Mouse (Mus musculus): ENCODE data around the gene Bri3bp.
A peak's percentile ranks its signal among the peaks of the same experiment; 100 is the strongest.

Gene Bri3bp

DNA sequence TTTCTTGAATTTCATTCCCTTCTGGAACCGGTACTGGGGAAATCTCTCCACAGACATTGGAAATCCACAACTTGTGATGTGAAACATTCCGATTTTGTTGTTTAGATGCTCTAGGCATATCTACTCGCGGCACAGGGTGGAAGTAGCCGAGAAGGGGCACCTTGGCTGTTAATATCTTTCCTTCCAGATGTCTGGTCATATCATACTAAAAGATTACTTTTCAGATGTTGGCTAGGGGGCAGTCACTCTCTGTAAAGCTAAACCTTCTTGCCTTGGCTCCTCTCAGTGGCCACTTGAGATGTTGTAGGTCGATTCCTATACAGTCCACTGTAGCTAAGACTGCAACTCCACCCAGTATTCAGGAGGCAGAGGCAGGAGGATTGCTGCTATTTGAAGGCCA, 14.7 kb downstream of the Bri3bp start:
- DNase-seq (ENCODE audit: low read depth, low spot score) = no peak

DNA sequence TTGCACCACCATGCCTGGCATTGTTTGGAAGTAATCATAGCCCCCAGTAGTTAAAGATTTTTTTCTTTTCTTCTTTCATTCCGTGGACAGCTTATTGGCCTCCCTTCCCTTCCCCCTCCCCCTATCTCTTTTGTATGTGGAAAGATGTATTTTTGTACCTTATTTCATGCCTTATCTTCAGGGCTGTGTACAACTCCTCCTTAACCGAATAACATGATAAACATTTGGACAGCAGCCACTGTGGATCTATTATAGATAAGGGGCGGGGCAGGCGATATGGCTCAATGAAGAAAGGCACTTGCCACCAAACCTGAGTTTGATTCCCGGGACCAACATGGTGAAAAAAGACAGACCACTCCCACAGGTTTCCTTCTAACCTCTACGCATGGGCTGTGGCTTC, 16.2 kb downstream of the Bri3bp start:
- DNase-seq (ENCODE audit: low read depth, low spot score) = no peak

DNA sequence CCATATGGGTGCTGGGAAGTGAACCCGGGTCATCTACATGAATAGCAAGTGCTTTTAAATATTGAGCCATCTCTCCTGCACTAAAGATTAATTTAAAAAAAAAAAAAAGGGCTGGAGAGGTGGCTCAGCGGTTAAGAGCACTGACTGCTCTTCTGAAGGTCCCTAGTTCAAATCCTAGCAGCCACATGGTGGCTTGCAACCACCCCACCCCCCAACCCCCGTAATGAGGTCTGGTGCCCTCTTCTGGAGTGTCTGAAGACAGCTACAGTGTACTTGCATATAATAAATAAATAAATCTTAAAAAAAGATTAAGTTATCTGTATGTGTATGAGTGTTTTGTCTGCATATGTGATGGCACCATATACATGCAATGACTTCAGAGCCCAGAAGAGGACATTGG, 19.2 kb downstream of the Bri3bp start:
- DNase-seq (ENCODE audit: low read depth, low spot score) = no peak

- DNase-seq (ENCODE audit: low read depth, low spot score) = peak; percentile 33
Measured at GRCm38 (mm10) chr5:125461868-125462445, 20.6 kb downstream of the Bri3bp start.

- no peak for DNase-seq (ENCODE audit: low read depth, low spot score)
Measured at GRCm38 (mm10) chr5:125465192-125465591, 23.8 kb downstream of the Bri3bp start.

- DNase-seq (ENCODE audit: low read depth, low spot score) = peak; percentile 100
Measured at GRCm38 (mm10) chr5:125465701-125466106, 24.3 kb downstream of the Bri3bp start.

- no peak for DNase-seq (ENCODE audit: low read depth, low spot score)
Measured at GRCm38 (mm10) chr5:125466483-125466882, 25.1 kb downstream of the Bri3bp start.

GRCm38 (mm10) chr5:125467261-125467660, 25.9 kb downstream of the Bri3bp start:
- no peak for DNase-seq (ENCODE audit: low read depth, low spot score)

- DNase-seq (ENCODE audit: low read depth, low spot score) = no peak
Measured at GRCm38 (mm10) chr5:125470713-125471112, 29.3 kb downstream of the Bri3bp start.

DNA sequence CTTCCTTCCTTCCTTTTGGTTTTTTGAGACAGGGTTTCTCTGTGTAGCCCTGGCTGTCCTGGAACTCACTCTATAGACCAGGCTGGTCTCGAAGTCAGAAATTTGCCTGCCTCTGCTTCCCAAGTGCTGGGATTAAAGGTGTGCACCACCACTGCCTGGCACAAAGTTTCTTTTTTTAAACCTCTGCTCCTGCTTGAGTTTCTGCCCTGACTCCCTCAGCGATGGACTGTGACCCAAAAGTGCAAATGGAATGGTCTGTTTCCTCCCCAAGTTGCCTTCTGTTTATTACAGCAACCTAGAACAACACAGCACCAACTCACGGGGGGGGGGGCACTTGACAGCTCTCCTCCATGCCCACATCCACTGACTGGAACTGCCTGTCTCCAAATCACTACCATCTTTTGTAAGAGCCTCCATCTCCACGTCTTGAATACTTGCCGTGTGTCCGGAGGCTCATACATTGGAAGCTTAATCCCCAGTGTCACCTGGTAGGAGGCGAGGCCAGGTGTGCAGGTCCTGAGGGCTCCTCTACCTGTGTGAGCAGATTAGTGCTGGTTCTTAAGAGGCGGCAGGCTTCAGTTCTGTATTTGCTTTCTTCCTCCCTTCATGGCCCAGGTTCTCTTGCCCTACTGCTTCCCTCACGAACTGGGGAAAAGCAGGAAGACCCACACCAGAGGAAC, 31.6 kb downstream of the Bri3bp start:
- no peak for DNase-seq (ENCODE audit: low read depth, low spot score)

DNA sequence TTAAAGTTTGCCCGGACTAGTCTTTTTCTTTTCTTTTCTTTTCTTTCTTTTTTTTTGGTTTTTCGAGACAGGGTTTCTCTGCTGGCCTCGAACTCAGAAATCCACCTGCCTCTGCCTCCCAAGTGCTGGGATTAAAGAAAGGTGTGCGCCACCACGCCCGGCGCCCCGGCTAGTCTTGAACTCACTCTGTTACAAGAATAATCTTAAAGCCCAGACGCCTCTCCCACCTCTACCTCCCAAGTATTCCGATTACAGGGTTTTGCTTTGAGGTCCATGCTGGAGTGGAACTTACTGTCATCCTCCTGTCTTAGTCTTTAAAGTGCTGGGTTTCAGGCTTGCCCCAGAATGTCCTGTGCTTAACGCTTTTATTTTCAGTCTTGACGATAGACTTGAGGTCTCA, 33.7 kb downstream of the Bri3bp start:
- no peak for DNase-seq (ENCODE audit: low read depth, low spot score)

DNA sequence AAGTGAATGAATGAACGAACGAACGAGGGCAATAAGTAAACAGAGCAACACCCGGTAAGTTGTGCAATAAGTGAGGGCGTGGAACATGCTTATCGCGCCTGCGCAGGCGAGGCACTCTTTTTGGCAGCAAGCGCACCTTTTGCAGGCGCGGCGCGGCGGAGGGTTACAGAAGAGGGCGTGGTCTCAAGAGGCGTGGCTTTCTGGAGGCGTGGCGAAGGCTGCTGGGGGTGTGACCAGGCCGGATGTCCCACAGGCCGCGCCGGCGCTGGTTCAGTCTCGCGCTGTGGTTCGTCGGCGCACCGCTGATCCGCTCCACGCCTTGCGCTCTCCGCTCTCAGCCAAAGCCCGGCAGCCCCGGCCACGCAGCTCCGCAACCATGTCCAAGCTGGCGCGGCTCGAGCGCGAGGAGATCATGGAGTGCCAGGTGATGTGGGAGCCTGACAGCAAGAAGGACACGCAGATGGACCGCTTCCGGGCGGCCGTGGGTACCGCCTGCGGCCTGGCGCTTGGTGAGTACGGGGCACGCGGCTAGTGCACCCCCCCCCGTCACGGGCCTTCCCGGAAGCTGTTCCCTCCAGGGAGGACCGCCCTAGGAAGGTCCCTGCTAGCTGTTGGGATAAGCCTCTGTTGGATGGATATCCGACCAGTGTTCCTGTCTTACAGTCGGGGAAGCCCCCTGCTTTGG, 34.4 kb downstream of the Bri3bp start, which contains the start of gene Aacs:
Gene Aacs, plus strand, starts transcription at position 214 of the 685 bp plus-strand sequence.
- DNase-seq (ENCODE audit: low read depth, low spot score) = peak; percentile 97

DNA sequence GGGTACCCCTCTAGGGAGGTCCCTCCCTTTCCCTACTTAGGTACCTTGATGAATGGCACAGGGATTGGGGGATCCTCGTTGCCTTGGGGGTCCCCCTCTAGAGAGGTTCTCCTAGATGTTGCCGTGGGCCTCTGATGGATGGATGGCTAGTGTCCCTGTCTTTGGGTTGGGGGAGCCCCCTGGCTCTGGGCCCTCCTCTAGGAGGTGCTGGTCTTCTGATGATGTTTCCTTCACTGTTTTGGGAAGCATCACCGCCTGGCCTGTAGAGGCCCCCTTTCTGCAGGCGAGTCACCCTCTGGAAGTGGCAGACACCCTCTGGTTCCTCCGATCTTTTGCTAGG, 34.9 kb downstream of the Bri3bp start:
- DNase-seq (ENCODE audit: low read depth, low spot score) = no peak

GRCm38 (mm10) chr5:125476799-125477198, 35.4 kb downstream of the Bri3bp start:
- no peak for DNase-seq (ENCODE audit: low read depth, low spot score)

DNA sequence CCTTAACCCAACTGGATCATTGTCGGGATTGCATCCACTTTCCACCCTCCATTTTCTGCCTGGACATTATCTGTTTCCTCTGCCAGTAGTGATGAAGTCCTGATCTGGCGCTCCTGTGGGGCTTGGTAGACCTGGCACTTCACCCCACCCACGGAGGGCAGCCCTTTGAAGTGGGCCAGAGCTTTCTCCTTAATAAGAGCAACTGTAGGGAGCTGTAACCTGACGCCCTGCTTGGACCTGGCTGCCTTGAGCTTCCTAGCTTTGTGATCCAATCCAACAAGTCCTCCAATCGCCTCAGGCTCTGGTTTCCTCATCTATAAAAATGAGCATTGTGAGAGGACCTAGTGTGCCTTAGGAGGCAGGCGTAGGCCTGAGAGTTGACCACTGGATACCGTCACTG, 36.2 kb downstream of the Bri3bp start:
- no peak for DNase-seq (ENCODE audit: low read depth, low spot score)

GRCm38 (mm10) chr5:125478037-125478436, 36.7 kb downstream of the Bri3bp start:
- no peak for DNase-seq (ENCODE audit: low read depth, low spot score)

DNA sequence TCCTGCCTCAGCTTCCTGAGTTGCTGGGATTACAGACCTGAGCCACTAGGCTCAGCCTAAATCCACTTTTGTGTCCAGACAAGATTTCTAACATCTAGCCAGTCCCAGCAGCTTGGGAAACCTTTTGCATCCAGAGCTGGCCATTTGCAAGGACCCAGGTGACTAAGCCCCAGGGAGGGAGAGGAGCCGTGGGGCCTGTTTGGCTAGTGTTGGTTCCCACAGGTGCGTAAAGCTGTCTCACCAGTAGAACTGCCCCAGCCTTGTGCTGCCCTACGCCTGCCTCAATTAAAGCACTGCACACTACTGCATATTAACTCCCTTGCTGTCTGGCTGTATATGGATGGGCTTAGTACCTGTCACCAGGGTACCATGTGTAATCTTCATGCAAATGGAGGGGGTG, 38.0 kb downstream of the Bri3bp start:
- DNase-seq (ENCODE audit: low read depth, low spot score) = no peak

DNA sequence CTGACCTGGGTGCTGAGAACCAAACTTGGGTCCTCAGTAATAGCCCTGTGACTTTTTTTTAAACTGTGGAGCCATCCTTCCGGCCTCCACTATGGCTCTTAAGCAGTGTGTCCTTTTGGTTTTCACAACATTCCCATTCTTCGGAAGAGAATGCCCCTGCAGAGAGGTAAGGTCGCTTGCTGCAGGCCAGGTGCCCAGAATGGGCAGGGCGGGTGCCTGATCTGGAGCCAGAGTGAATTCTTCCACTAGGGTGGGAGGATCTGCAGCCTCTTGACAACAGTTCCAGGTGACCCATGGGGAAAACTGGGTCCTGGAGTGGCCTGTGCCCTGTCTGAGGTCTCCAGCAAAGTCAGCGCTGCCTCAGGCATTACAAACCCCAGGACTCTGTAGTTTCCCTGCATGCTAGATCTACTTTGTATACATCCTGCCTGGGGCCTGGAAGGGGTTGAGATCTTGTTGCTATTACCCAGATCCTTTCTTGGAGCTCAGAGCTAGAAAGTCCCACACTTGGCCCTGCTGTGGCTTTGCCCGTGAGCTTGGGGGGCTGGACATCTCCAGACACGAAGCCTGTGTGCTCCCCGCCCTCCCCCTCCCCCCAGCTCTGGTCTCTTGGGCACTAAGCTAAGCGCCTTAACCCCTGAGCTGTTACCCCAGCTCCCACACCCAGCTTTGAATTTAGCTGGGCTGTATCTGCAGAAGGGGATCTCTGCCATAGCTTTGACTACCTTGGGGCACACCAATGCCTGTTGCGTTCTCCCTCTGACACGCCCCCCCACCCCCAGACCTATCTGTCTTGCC, 39.3 kb downstream of the Bri3bp start:
- no peak for DNase-seq (ENCODE audit: low read depth, low spot score)

- no peak for DNase-seq (ENCODE audit: low read depth, low spot score)
Measured at GRCm38 (mm10) chr5:125482474-125482873, 41.1 kb downstream of the Bri3bp start.

DNA sequence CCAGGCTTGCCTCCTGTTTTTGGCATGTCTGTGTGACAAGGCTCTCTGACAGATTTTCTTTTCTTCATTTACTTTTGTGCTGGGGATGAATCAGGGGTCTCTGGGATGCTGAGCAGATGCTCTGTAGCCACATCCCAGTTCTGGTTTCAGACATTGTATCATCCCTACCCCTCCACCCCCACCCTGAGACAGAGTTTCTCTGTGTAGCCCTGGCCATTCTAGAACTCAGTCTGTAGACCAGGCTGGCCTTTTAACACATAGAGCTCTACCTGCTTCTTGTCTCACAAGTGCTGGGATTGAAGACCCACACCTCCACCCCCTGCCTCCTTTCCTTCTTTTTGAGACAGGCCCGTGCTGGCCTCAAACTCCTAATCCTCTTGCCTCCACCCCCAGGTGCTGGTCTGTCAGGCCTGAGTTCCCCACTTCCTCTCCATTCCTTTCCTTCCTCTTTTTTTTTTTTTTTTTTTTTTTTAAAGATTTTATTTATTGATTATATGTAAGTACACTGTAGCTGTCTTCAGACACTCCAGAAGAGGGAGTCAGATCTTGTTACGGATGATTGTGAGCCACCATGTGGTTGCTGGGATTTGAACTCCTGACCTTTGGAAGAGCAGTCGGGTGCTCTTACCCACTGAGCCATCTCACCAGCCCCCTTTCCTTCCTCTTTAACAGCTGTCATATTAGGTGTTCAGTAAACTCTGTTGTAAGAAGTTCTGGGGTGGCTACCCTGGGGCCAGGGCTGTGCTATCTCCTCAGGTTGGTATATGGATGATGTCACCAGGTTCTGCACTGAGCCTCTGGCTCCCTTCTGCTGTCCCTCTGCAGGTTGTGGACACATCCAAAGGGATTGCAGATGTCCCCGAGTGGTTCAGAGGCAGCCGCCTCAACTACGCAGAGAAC, 42.6 kb downstream of the Bri3bp start:
- DNase-seq (ENCODE audit: low read depth, low spot score) = no peak
